Comparison of ENCODE assay signal across 37 mouse cellular contexts in the genomic region with DNA sequence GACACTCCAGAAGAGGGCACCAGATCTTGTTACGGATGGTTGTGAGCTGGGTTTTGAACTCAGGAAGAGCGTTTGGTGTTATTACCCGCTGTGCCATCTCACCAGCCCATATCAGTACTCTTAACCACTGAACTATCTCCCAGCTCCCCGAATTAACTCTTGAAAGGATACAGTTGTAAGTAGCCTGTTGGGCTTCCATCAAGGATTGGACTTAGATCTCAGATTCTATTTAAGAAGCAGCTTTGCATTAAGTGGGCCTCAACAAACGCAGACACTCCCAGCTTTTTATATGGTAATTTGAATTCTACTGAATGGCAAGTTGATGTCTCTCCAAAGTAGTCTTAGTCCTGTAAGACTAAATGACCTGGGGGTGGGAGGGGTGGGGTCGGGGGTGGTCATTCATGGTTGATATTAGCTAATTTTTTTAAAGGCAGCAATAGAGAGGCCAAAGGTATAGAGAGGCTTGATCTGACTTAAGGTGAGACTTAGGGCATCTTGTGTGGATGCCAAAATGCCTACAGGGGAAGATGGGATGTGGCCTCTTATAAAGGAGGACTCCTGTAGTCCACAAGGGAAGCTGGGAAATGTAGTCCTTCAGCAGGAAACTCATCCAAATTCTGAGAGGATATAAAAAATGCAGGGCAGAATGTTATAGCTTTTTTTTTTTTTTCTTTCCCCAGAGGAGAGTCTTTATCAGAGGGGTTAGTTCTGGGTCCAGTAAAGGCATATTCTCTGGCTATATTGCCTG. TPM values are rescaled to one million over a fixed set of nuclear protein-coding genes. Genes with fewer than 3 reads are reported as not detected.
"Had no signal": no experiment of that assay in that cellular context is flagged by ENCODE, and none has a peak within 500 bp of the region (broad histone marks: within the 10 kb centered on the region; RNA-seq: fewer than 3 reads in every experiment).

No protein-coding gene starts in this region.

- H3K4me2 ChIP-seq: heart, embryonic 11.5 days; heart, embryonic 13.5 days; heart, embryonic 15.5 days; hindbrain, embryonic 14.5 days; intestine, embryonic 15.5 days; limb, embryonic 13.5 days; limb, embryonic 15.5 days; liver, embryonic 12.5 days had no signal

- H3K4me3 ChIP-seq: gastrocnemius, adult 2 months; heart, embryonic 13.5 days; heart, embryonic 15.5 days; intestine, embryonic 15.5 days; layer of hippocampus, adult 2 months; left cerebral cortex, adult 2 months; limb, embryonic 13.5 days; limb, embryonic 15.5 days; liver, embryonic 12.5 days had no signal

- H3K27me3 ChIP-seq: heart, embryonic 13.5 days; heart, embryonic 15.5 days; intestine, embryonic 15.5 days; limb, embryonic 13.5 days; limb, embryonic 15.5 days; liver, embryonic 12.5 days had no signal

- H3K36me3 ChIP-seq: heart, embryonic 13.5 days; heart, embryonic 15.5 days; intestine, embryonic 15.5 days; limb, embryonic 13.5 days; limb, embryonic 15.5 days; liver, embryonic 12.5 days had no signal

- ATAC-seq: hindbrain, embryonic 16.5 days; inflammation-experienced regulatory T-cells, adult 6 months; intestine, embryonic 15.5 days; intestine, postnatal 0 days; liver, embryonic 12.5 days had no signal

- DNase-seq: gastrocnemius, adult 2 months; gastrocnemius, postnatal 10 days; gastrocnemius, postnatal 25 days; heart, adult 18-20 months; heart, postnatal 14 days; heart, postnatal 36 days; kidney, adult 18-20 months; kidney, adult 8-10 months; kidney, postnatal 10 days; kidney, postnatal 25 days; kidney, postnatal 4 days had no signal

- H3K27ac ChIP-seq: gastrocnemius, adult 2 months; heart, embryonic 13.5 days; heart, embryonic 15.5 days; hindbrain, embryonic 14.5 days; intestine, embryonic 15.5 days; layer of hippocampus, adult 2 months; left cerebral cortex, adult 2 months; limb, embryonic 13.5 days; limb, embryonic 15.5 days; liver, embryonic 12.5 days; liver, embryonic 14.5 days had no signal

- H3K9me3 ChIP-seq: heart, embryonic 13.5 days; heart, embryonic 15.5 days; intestine, embryonic 15.5 days; limb, embryonic 13.5 days; limb, embryonic 15.5 days had no signal

- H3K9ac ChIP-seq: heart, embryonic 13.5 days; heart, embryonic 15.5 days; hindbrain, embryonic 14.5 days; intestine, embryonic 15.5 days; limb, embryonic 13.5 days; limb, embryonic 15.5 days; liver, embryonic 12.5 days; liver, embryonic 14.5 days had no signal

- H3K4me1 ChIP-seq: heart, embryonic 13.5 days; heart, embryonic 15.5 days; intestine, embryonic 15.5 days; limb, embryonic 13.5 days; limb, embryonic 15.5 days; liver, embryonic 12.5 days had no signal

RNA-seq across cellular contexts. Expression of a gene that starts 14.1 kb away (rescaled TPM):
- total RNA-seq: gastrocnemius, adult 2 months; gastrocnemius, postnatal 10 days; gastrocnemius, postnatal 25 days; heart, adult 18-20 months; heart, postnatal 14 days; heart, postnatal 36 days; hematopoietic stem cell, adult 5-6 weeks; layer of hippocampus, adult 2 months; layer of hippocampus, postnatal 10 days; layer of hippocampus, postnatal 25 days; left cerebral cortex, adult 2 months; left cerebral cortex, postnatal 14 days; left cerebral cortex, postnatal 36 days; liver, adult 2 months had no signal
- polyA plus RNA-seq: gonadal fat pad, adult 2 months; heart, embryonic 11.5 days; heart, embryonic 13.5 days; heart, embryonic 15.5 days; heart, postnatal 0 days; hindbrain, embryonic 14.5 days; hindbrain, embryonic 16.5 days; inflammation-experienced regulatory T-cells, adult 6 months; intestine, embryonic 15.5 days; intestine, postnatal 0 days; kidney, embryonic 14.5 days; kidney, embryonic 16.5 days; limb, embryonic 11.5 days; limb, embryonic 13.5 days; limb, embryonic 15.5 days; liver, adult 2 months; liver, embryonic 12.5 days; liver, embryonic 14.5 days; liver, embryonic 16.5 days had no signal
